Mouse (Mus musculus) embryo, embryonic 11 days (tissue): ENCODE measurements at regions not wholly inside any gene's neighbourhood (a gene's known extent, or its start where the extent isn't known, plus 50 kb on each side); places are given as distances from the start of the nearest gene placed in this dataset.
"Not testable (repeated sequence)": the region's sequence is repeated elsewhere in the genome, so short reads cannot be mapped to it uniquely, and the experiment has no call there.

Source experiments
- DNase-seq: peaks from one replicate; pipeline ENCODE4 v3.0.0-alpha.2; 2015

DNA sequence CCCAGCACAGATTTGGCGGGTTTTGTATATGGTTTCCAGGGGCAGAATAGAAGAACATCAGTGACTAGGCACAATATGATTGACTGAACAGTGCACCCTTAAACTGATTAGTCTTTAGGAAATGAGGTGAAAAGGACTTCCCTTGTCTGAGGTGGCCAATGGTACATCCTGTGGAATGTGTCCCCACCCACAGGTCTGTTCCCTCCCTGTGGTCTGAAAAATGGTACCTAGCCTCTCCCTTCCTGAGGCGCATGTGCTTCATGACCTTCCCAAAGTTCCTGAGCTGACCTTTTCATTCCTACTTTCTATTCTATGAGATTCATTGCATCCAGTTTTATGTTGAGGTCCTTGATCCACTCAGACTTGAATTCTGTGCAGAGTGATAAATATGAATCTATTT, 76.0 kb downstream of the Zfp97 start:
- not testable (repeated sequence) for DNase-seq

DNA sequence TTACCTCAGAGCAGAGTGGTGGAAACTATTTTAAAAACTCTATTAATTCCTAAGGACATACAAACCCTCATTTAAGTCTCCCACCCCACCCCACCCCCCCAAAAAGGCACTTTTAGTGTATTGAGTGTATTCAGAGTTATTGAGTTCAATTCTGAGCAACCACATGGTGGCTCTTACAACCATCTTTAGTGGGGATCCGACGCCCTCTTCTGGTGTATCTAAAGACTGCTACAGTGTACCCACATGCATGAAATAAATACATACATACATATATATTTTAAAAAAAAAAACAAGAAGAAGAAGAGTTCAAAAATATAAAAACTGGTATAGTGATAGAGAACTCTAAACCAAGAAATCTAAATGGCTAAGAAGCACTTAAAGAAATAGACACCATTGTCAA, 107.9 kb downstream of the Zfp97 start:
- DNase-seq = no peak

DNA sequence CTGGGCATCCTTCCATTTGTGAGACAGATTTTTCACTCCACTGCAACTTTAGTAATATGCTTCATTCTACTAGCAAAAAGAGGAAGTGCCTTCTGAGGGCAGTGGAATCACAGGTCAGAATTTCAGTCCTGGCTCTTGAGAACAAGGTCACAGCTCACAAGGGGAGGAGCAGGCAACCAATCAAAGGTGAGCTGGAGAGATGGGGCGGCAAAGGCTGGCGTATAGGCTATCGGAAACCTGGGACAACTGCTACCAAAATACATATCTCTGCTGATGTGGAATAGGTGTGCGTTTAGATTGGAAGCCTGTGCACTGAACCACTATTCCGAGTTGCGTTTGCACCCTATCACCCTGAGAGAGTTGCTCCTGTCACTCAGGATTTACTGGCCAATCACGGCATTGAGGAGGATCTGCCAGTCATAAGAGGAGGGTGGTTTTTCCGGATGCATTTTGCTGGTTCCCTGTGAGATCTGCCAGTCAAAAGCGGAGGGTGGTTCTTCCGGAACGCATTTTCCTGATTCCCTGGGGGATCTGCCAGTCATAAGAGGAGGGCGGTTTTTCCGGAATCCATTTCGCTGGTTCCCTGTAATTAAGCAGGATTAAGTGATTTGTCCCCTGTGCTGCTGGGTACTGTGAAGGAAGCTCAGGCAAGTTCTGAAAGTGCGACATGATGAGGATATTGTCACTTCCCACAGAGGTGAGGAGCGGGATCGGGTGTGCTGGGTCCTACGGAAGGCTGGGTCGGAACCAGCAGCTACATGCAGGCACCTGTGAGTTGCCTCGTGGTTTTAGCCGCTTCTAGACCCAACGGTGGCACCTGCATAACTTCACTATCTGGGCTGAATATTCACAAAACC, 113.3 kb downstream of the Zfp97 start:
- DNase-seq = peak; percentile 94

DNA sequence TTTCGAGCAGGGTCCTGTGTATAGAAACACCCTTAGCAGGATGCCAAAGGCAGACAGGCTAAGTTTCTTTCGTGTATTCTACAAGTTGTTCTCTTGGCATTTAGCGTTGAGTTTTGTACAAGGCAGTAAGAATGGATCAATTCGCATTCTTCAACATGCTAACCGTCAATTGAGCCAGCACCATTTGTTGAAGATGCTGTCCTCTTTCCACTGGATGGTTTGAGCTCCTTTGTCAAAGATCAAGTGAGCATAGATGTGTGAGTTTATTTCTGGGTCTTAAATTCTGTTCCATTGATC, 113.9 kb downstream of the Zfp97 start:
- peak; percentile 10 for DNase-seq
